Mouse (Mus musculus) forebrain, embryonic 13.5 days (tissue): ENCODE results near the gene Blm. TPM values are rescaled to one million over a fixed set of nuclear protein-coding genes. Genes with fewer than 3 reads are reported as not detected.

ENCODE experiments used
- ATAC-seq: fragments of 200-750 bp; cut with Nextera tagmentation; 2 replicates; pipeline ENCODE4 v1.8.0; 2017
- H3K27ac ChIP-seq: fragments of 300-500 bp; sonication (generic); 2 replicates; pipeline ENCODE4 v1.5.1; 2015; ENCODE audit warnings: inconsistent platforms, mild to moderate bottlenecking, moderate library complexity
- H3K27me3 ChIP-seq: fragments of 300-500 bp; sonication (generic); 2 replicates; pipeline ENCODE4 v1.6.1; 2015; ENCODE audit warnings: mild to moderate bottlenecking, inconsistent platforms
- H3K36me3 ChIP-seq: fragments of 300-500 bp; sonication (generic); 2 replicates; pipeline ENCODE4 v1.6.1; 2015; ENCODE audit warnings: mild to moderate bottlenecking, inconsistent platforms; ENCODE audit not compliant: poor library complexity, severe bottlenecking
- H3K4me1 ChIP-seq: fragments of 300-500 bp; sonication (generic); 2 replicates; pipeline ENCODE4 v1.6.1; 2015; ENCODE audit warnings: inconsistent platforms
- H3K4me2 ChIP-seq: fragments of 300-500 bp; sonication (generic); 2 replicates; pipeline ENCODE4 v1.6.1; 2015; ENCODE audit warnings: inconsistent platforms, mild to moderate bottlenecking, moderate library complexity
- H3K4me3 ChIP-seq: fragments of 300-500 bp; sonication (generic); 2 replicates; pipeline ENCODE4 v1.5.1; 2015; ENCODE audit warnings: mild to moderate bottlenecking, inconsistent platforms
- H3K9ac ChIP-seq: fragments of 300-500 bp; sonication (generic); 2 replicates; pipeline ENCODE4 v1.6.1; 2015; ENCODE audit warnings: mild to moderate bottlenecking, inconsistent platforms
- H3K9me3 ChIP-seq: fragments of 300-500 bp; sonication (generic); replicated peaks from 2 replicates; pipeline ENCODE4 v1.6.1; 2016; ENCODE audit warnings: inconsistent platforms
- WGBS: fragments of 180-500 bp; shearing (Covaris S2); methylation state at CpG from one replicate; pipeline ENCODE4 v1.1.7; 2015; 5-methylcytosine and 5-hydroxymethylcytosine counted together
- polyA plus RNA-seq: library from polyadenylated mRNA; unstranded; fragments of >200 nt; fragmentation: Nextera tagmentation; extraction: Ambion mirVana; gene quantifications from 2 replicates; pipeline ENCODE4 v1.2.1, GENCODE M21; 2015

The Blm gene
- polyA plus RNA-seq, 1 experiment from 2014 or later, result 23.7 TPM

GRCm38 (mm10) chr7:80422759-80423480 is 112.0 kb downstream of the Blm start:
- peak overlapping the region; percentile 15; the same call in 1 of the 2 replicates for H3K4me2 ChIP-seq

GRCm38 (mm10) chr7:80421576-80421975 is 113.3 kb downstream of the Blm start:
- Histone ChIP-seq H3K27me3 (no peaks in the 10 kb centered on the region), H3K9me3 (no peaks in the 10 kb centered on the region), H3K27ac (no peak overlapping the region), H3K4me3 (no peak overlapping the region), H3K4me1 (no peaks in the 10 kb centered on the region), H3K36me3 (no peaks in the 10 kb centered on the region), H3K4me2 (no peak overlapping the region), H3K9ac (no peak overlapping the region)
- WGBS, result 90% methylated on average over 6 of the region's 6 CpGs
- no peak for ATAC-seq

More at GRCm38 (mm10) chr7:80422759-80423480, 112.0 kb downstream of the Blm start:
- Histone ChIP-seq H3K9me3 (no peaks in the 10 kb centered on the region), H3K4me1 (no peaks in the 10 kb centered on the region), H3K9ac (no peak overlapping the region), H3K4me3 (no peak overlapping the region), H3K27me3 (no peaks in the 10 kb centered on the region), H3K27ac (no peak overlapping the region), H3K36me3 (no peaks in the 10 kb centered on the region)
- 0 out of 2 replicates have a peak, but pooled peaks have one; percentile 43 for ATAC-seq
- WGBS, result 25% methylated on average over 20 of the region's 20 CpGs

GRCm38 (mm10) chr7:80420586-80420985 is 114.3 kb downstream of the Blm start:
- no peak overlapping the region for H3K4me3 ChIP-seq
- H3K4me2 ChIP-seq, result no peak overlapping the region
- no peak overlapping the region for H3K27ac ChIP-seq
- no peaks in the 10 kb centered on the region for H3K9me3 ChIP-seq
- H3K36me3 ChIP-seq, result no peaks in the 10 kb centered on the region
- no peaks in the 10 kb centered on the region for H3K27me3 ChIP-seq
- no peak for ATAC-seq
- 85% methylated on average over 4 of the region's 4 CpGs for WGBS
- H3K9ac ChIP-seq, result no peak overlapping the region
- no peaks in the 10 kb centered on the region for H3K4me1 ChIP-seq

GRCm38 (mm10) chr7:80419278-80419677 is 115.6 kb downstream of the Blm start:
- Histone ChIP-seq H3K9ac (no peak overlapping the region), H3K4me3 (no peak overlapping the region), H3K27ac (no peak overlapping the region), H3K27me3 (no peaks in the 10 kb centered on the region), H3K36me3 (no peaks in the 10 kb centered on the region), H3K9me3 (no peaks in the 10 kb centered on the region), H3K4me1 (no peaks in the 10 kb centered on the region), H3K4me2 (no peak overlapping the region)
- WGBS, result 71% methylated on average over 3 of the region's 3 CpGs
- ATAC-seq, result no peak

- no peak for ATAC-seq
- Histone ChIP-seq H3K36me3 (no peaks in the 10 kb centered on the region), H3K4me1 (no peaks in the 10 kb centered on the region), H3K9me3 (no peaks in the 10 kb centered on the region), H3K9ac (no peak overlapping the region), H3K27ac (no peak overlapping the region), H3K4me3 (no peak overlapping the region), H3K27me3 (no peaks in the 10 kb centered on the region), H3K4me2 (no peak overlapping the region)
- WGBS, result 78% methylated on average over 3 of the region's 3 CpGs
These were observed 116.9 kb downstream of the Blm start for GRCm38 (mm10) chr7:80418036-80418435.

- no peak overlapping the region for H3K27ac ChIP-seq
- H3K4me1 ChIP-seq, result no peaks in the 10 kb centered on the region
- no peaks in the 10 kb centered on the region for H3K9me3 ChIP-seq
- H3K36me3 ChIP-seq, result no peaks in the 10 kb centered on the region
- H3K27me3 ChIP-seq, result no peaks in the 10 kb centered on the region
- H3K4me3 ChIP-seq, result no peak overlapping the region
- no peak for ATAC-seq
- no peak overlapping the region for H3K4me2 ChIP-seq
- H3K9ac ChIP-seq, result no peak overlapping the region
These were observed 117.3 kb downstream of the Blm start for GRCm38 (mm10) chr7:80417601-80418000.

- H3K27ac ChIP-seq, result no peak overlapping the region
- H3K9me3 ChIP-seq, result no peaks in the 10 kb centered on the region
- no peak overlapping the region for H3K9ac ChIP-seq
- H3K36me3 ChIP-seq, result no peaks in the 10 kb centered on the region
- no peak overlapping the region for H3K4me3 ChIP-seq
- no peak overlapping the region for H3K4me2 ChIP-seq
- 93% methylated on average over 7 of the region's 7 CpGs for WGBS
- no peaks in the 10 kb centered on the region for H3K4me1 ChIP-seq
- no peak for ATAC-seq
- no peaks in the 10 kb centered on the region for H3K27me3 ChIP-seq
These were observed 118.0 kb downstream of the Blm start for GRCm38 (mm10) chr7:80416969-80417368.

GRCm38 (mm10) chr7:80414303-80414855 is 120.5 kb downstream of the Blm start:
- H3K4me1 ChIP-seq, result no peaks in the 10 kb centered on the region
- no peaks in the 10 kb centered on the region for H3K27me3 ChIP-seq
- no peak overlapping the region for H3K9ac ChIP-seq
- ATAC-seq, result no peak
- H3K4me3 ChIP-seq, result no peak overlapping the region
- H3K27ac ChIP-seq, result no peak overlapping the region
- no peak overlapping the region for H3K4me2 ChIP-seq
- 87% methylated on average over 7 of the region's 7 CpGs for WGBS
- no peaks in the 10 kb centered on the region for H3K36me3 ChIP-seq
- no peaks in the 10 kb centered on the region for H3K9me3 ChIP-seq

- no peak for ATAC-seq
- Histone ChIP-seq H3K27ac (no peak overlapping the region), H3K4me1 (no peaks in the 10 kb centered on the region), H3K36me3 (no peaks in the 10 kb centered on the region), H3K9ac (no peak overlapping the region), H3K4me3 (no peak overlapping the region), H3K9me3 (no peaks in the 10 kb centered on the region), H3K4me2 (no peak overlapping the region), H3K27me3 (no peaks in the 10 kb centered on the region)
- WGBS, result 75% methylated on average over 9 of the region's 9 CpGs
These were observed 121.2 kb downstream of the Blm start for GRCm38 (mm10) chr7:80413512-80414302.

- no peak overlapping the region for H3K27ac ChIP-seq
- H3K9ac ChIP-seq, result no peak overlapping the region
- H3K4me3 ChIP-seq, result no peak overlapping the region
- no peaks in the 10 kb centered on the region for H3K9me3 ChIP-seq
- no peaks in the 10 kb centered on the region for H3K4me1 ChIP-seq
- 0 out of 2 replicates have a peak, but pooled peaks cover 2% of the 10 kb centered on the region for H3K27me3 ChIP-seq
- H3K4me2 ChIP-seq, result no peak overlapping the region
- ATAC-seq, result no peak
- no peaks in the 10 kb centered on the region for H3K36me3 ChIP-seq
- 66% methylated on average over 5 of the region's 5 CpGs for WGBS
These were observed 122.1 kb downstream of the Blm start for GRCm38 (mm10) chr7:80412781-80413180.

- Histone ChIP-seq H3K9ac (no peak overlapping the region), H3K27ac (no peak overlapping the region), H3K36me3 (no peaks in the 10 kb centered on the region), H3K27me3 (0 out of 2 replicates have a peak, but pooled peaks cover 5% of the 10 kb centered on the region), H3K9me3 (no peaks in the 10 kb centered on the region), H3K4me2 (no peak overlapping the region), H3K4me3 (no peak overlapping the region), H3K4me1 (no peaks in the 10 kb centered on the region)
- WGBS, result 42% methylated on average over 10 of the region's 10 CpGs
- ATAC-seq, result no peak
These were observed 122.6 kb downstream of the Blm start for GRCm38 (mm10) chr7:80412279-80412678.

- 74% methylated on average over 9 of the region's 9 CpGs for WGBS
- H3K4me3 ChIP-seq, result no peak overlapping the region
- H3K9me3 ChIP-seq, result no peaks in the 10 kb centered on the region
- no peak overlapping the region for H3K4me2 ChIP-seq
- no peaks in the 10 kb centered on the region for H3K36me3 ChIP-seq
- H3K27me3 ChIP-seq, result peaks cover 12% of the 10 kb centered on the region
- no peak overlapping the region; the same call in 1 of the 2 replicates for H3K27ac ChIP-seq
- H3K9ac ChIP-seq, result no peak overlapping the region
- H3K4me1 ChIP-seq, result no peaks in the 10 kb centered on the region
- ATAC-seq, result no peak
These were observed 124.5 kb downstream of the Blm start for GRCm38 (mm10) chr7:80410380-80410779.
